Mouse (Mus musculus) embryonic facial prominence, embryonic 13.5 days (tissue): Measurements from ENCODE around the gene Rlbp1. TPM values are rescaled to one million over a fixed set of nuclear protein-coding genes. Genes with fewer than 3 reads are reported as not detected.

ENCODE experiments used
- ATAC-seq: fragments of 200-750 bp; cut with Nextera tagmentation; 2 replicates; pipeline ENCODE4 v1.8.0; 2017; ENCODE audit warnings: low read depth; ENCODE audit not compliant: insufficient number of reproducible peaks, insufficient read depth, low FRiP score, low TSS enrichment
- H3K27ac ChIP-seq: fragments of 300-500 bp; sonication (generic); 2 replicates; pipeline ENCODE4 v1.5.1; 2015; ENCODE audit warnings: moderate library complexity, mild to moderate bottlenecking, inconsistent platforms
- H3K27me3 ChIP-seq: fragments of 300-500 bp; sonication (generic); 2 replicates; pipeline ENCODE4 v1.6.1; 2015; ENCODE audit warnings: mild to moderate bottlenecking, inconsistent platforms
- H3K36me3 ChIP-seq: fragments of 300-500 bp; sonication (generic); 2 replicates; pipeline ENCODE4 v1.6.1; 2015; ENCODE audit warnings: mild to moderate bottlenecking, inconsistent platforms
- H3K4me1 ChIP-seq: fragments of 300-500 bp; sonication (generic); 2 replicates; pipeline ENCODE4 v1.6.1; 2015; ENCODE audit warnings: inconsistent platforms
- H3K4me2 ChIP-seq: fragments of 300-500 bp; sonication (generic); 2 replicates; pipeline ENCODE4 v1.6.1; 2015; ENCODE audit warnings: moderate library complexity, mild to moderate bottlenecking, inconsistent platforms
- H3K4me3 ChIP-seq: fragments of 300-500 bp; sonication (generic); 2 replicates; pipeline ENCODE4 v1.5.1; 2015; ENCODE audit warnings: mild to moderate bottlenecking, inconsistent platforms
- H3K9ac ChIP-seq: fragments of 300-500 bp; sonication (generic); 2 replicates; pipeline ENCODE4 v1.6.1; 2015; ENCODE audit warnings: mild to moderate bottlenecking, inconsistent platforms
- H3K9me3 ChIP-seq: fragments of 300-500 bp; sonication (generic); 2 replicates; pipeline ENCODE4 v1.6.1; 2016; ENCODE audit warnings: inconsistent platforms
- WGBS: fragments of 180-500 bp; shearing (Covaris S2); methylation state at CpG from one replicate; pipeline ENCODE4 v1.1.7; 2015; ENCODE audit warnings: mixed read lengths; 5-methylcytosine and 5-hydroxymethylcytosine counted together
- polyA plus RNA-seq: library from polyadenylated mRNA; unstranded; fragments of >200 nt; fragmentation: Nextera tagmentation; extraction: Ambion mirVana; gene quantifications from 2 replicates; pipeline ENCODE4 v1.2.1, GENCODE M21; 2015

Gene Rlbp1
- polyA plus RNA-seq, 1 experiment from 2014 or later, result 1.1 TPM

- H3K27ac ChIP-seq, result no peak overlapping the region
- no peak overlapping the region for H3K4me3 ChIP-seq
- ATAC-seq, result no peak
Observed at GRCm38 (mm10) chr7:79374017-79374416, 12.8 kb downstream of the Rlbp1 start.

GRCm38 (mm10) chr7:79371321-79371879 is 15.4 kb downstream of the Rlbp1 start:
- WGBS, result 41% methylated on average over 10 of the region's 10 CpGs
- Histone ChIP-seq H3K4me3 (no peak overlapping the region), H3K27me3 (no peaks in the 10 kb centered on the region), H3K9ac (no peak overlapping the region), H3K27ac (no peak overlapping the region), H3K9me3 (no peaks in the 10 kb centered on the region), H3K36me3 (no peaks in the 10 kb centered on the region), H3K4me2 (no peak overlapping the region), H3K4me1 (no peaks in the 10 kb centered on the region)
- no peak for ATAC-seq

More at GRCm38 (mm10) chr7:79374017-79374416, 12.8 kb downstream of the Rlbp1 start:
- no peak overlapping the region for H3K4me2 ChIP-seq
- H3K4me1 ChIP-seq, result no peaks in the 10 kb centered on the region
- H3K27me3 ChIP-seq, result no peaks in the 10 kb centered on the region
- no peaks in the 10 kb centered on the region for H3K36me3 ChIP-seq
- H3K9ac ChIP-seq, result no peak overlapping the region
- no peaks in the 10 kb centered on the region for H3K9me3 ChIP-seq

GRCm38 (mm10) chr7:79369416-79369815 is 17.4 kb downstream of the Rlbp1 start:
- Histone ChIP-seq H3K4me1 (no peaks in the 10 kb centered on the region), H3K9ac (no peak overlapping the region), H3K9me3 (no peaks in the 10 kb centered on the region), H3K27ac (no peak overlapping the region), H3K27me3 (no peaks in the 10 kb centered on the region), H3K4me2 (no peak overlapping the region), H3K36me3 (peaks cover 7% of the 10 kb centered on the region; the same call in 1 of the 2 replicates), H3K4me3 (no peak overlapping the region)
- WGBS, result 37% methylated on average over 4 of the region's 4 CpGs
- ATAC-seq, result no peak

GRCm38 (mm10) chr7:79368664-79369063 is 18.2 kb downstream of the Rlbp1 start:
- Histone ChIP-seq H3K27me3 (no peaks in the 10 kb centered on the region), H3K4me1 (no peaks in the 10 kb centered on the region), H3K27ac (no peak overlapping the region), H3K9ac (no peak overlapping the region), H3K4me2 (no peak overlapping the region), H3K4me3 (no peak overlapping the region), H3K36me3 (peaks cover 11% of the 10 kb centered on the region), H3K9me3 (no peaks in the 10 kb centered on the region)
- ATAC-seq, result no peak
- 86% methylated on average over 5 of the region's 5 CpGs for WGBS

GRCm38 (mm10) chr7:79363370-79364043 is 23.3 kb downstream of the Rlbp1 start:
- Histone ChIP-seq H3K4me3 (no peak overlapping the region), H3K36me3 (peaks cover 41% of the 10 kb centered on the region), H3K4me1 (0 out of 2 replicates have a peak, but pooled peaks cover 3% of the 10 kb centered on the region), H3K27ac (peak overlapping the region; percentile 33; the same call in 1 of the 2 replicates), H3K27me3 (no peaks in the 10 kb centered on the region), H3K9me3 (no peaks in the 10 kb centered on the region), H3K9ac (no peak overlapping the region), H3K4me2 (no peak overlapping the region)
- ATAC-seq, result no peak
- WGBS, result 67% methylated on average over 8 of the region's 8 CpGs

GRCm38 (mm10) chr7:79362830-79363229 is 24.0 kb downstream of the Rlbp1 start:
- H3K36me3 ChIP-seq, result peaks cover 48% of the 10 kb centered on the region
- H3K27me3 ChIP-seq, result no peaks in the 10 kb centered on the region
- no peak overlapping the region for H3K4me2 ChIP-seq
- peak overlapping the region; percentile 33; the same call in 1 of the 2 replicates for H3K27ac ChIP-seq
- no peak for ATAC-seq
- H3K4me1 ChIP-seq, result 0 out of 2 replicates have a peak, but pooled peaks cover 3% of the 10 kb centered on the region
- H3K9ac ChIP-seq, result no peak overlapping the region
- no peak overlapping the region for H3K4me3 ChIP-seq
- 91% methylated on average over 7 of the region's 7 CpGs for WGBS
- H3K9me3 ChIP-seq, result no peaks in the 10 kb centered on the region

- ATAC-seq, result peak; percentile 45
Observed at GRCm38 (mm10) chr7:79362208-79362607, 24.6 kb downstream of the Rlbp1 start.

GRCm38 (mm10) chr7:79360056-79360455 is 26.8 kb downstream of the Rlbp1 start:
- no peaks in the 10 kb centered on the region for H3K27me3 ChIP-seq
- H3K27ac ChIP-seq, result no peak overlapping the region
- peaks cover 65% of the 10 kb centered on the region for H3K36me3 ChIP-seq
- no peak overlapping the region for H3K4me2 ChIP-seq
- ATAC-seq, result no peak
- H3K9me3 ChIP-seq, result no peaks in the 10 kb centered on the region
- H3K4me1 ChIP-seq, result 0 out of 2 replicates have a peak, but pooled peaks cover 3% of the 10 kb centered on the region
- no peak overlapping the region for H3K4me3 ChIP-seq
- H3K9ac ChIP-seq, result no peak overlapping the region
- 62% methylated on average over 11 of the region's 11 CpGs for WGBS

More at GRCm38 (mm10) chr7:79362208-79362607, 24.6 kb downstream of the Rlbp1 start:
- H3K36me3 ChIP-seq, result peaks cover 54% of the 10 kb centered on the region
- H3K9me3 ChIP-seq, result no peaks in the 10 kb centered on the region
- 65% methylated on average over 8 of the region's 8 CpGs for WGBS
- H3K9ac ChIP-seq, result no peak overlapping the region
- peak overlapping the region; percentile 29; the same call in 1 of the 2 replicates for H3K27ac ChIP-seq
- no peaks in the 10 kb centered on the region for H3K27me3 ChIP-seq
- H3K4me1 ChIP-seq, result 0 out of 2 replicates have a peak, but pooled peaks cover 3% of the 10 kb centered on the region
- no peak overlapping the region for H3K4me2 ChIP-seq
- H3K4me3 ChIP-seq, result no peak overlapping the region

GRCm38 (mm10) chr7:79359183-79359435 is 27.7 kb downstream of the Rlbp1 start:
- Histone ChIP-seq H3K4me3 (no peak overlapping the region), H3K4me2 (no peak overlapping the region), H3K36me3 (peaks cover 72% of the 10 kb centered on the region), H3K27ac (no peak overlapping the region), H3K9ac (no peak overlapping the region), H3K9me3 (no peaks in the 10 kb centered on the region), H3K27me3 (no peaks in the 10 kb centered on the region), H3K4me1 (0 out of 2 replicates have a peak, but pooled peaks cover 3% of the 10 kb centered on the region)
- WGBS, result 88% methylated on average over 3 of the region's 3 CpGs
- ATAC-seq, result no peak

- no peaks in the 10 kb centered on the region for H3K9me3 ChIP-seq
- no peak for ATAC-seq
- no peak overlapping the region for H3K27ac ChIP-seq
- 0 out of 2 replicates have a peak, but pooled peaks cover 3% of the 10 kb centered on the region for H3K4me1 ChIP-seq
- 80% methylated on average over 15 of the region's 15 CpGs for WGBS
- no peaks in the 10 kb centered on the region for H3K27me3 ChIP-seq
- H3K4me3 ChIP-seq, result no peak overlapping the region
- no peak overlapping the region for H3K4me2 ChIP-seq
- no peak overlapping the region for H3K9ac ChIP-seq
- H3K36me3 ChIP-seq, result peaks cover 73% of the 10 kb centered on the region
Observed at GRCm38 (mm10) chr7:79358350-79359182, 28.3 kb downstream of the Rlbp1 start.

GRCm38 (mm10) chr7:79349738-79350386 is 37.0 kb downstream of the Rlbp1 start:
- H3K27ac ChIP-seq, result no peak overlapping the region
- no peaks in the 10 kb centered on the region for H3K4me1 ChIP-seq
- H3K4me2 ChIP-seq, result no peak overlapping the region
- H3K36me3 ChIP-seq, result peaks cover 56% of the 10 kb centered on the region
- ATAC-seq, result no peak
- H3K4me3 ChIP-seq, result no peak overlapping the region
- H3K9ac ChIP-seq, result no peak overlapping the region
- H3K9me3 ChIP-seq, result no peaks in the 10 kb centered on the region
- H3K27me3 ChIP-seq, result no peaks in the 10 kb centered on the region
- 32% methylated on average over 12 of the region's 12 CpGs for WGBS
